Mouse (Mus musculus): ENCODE measurements around the gene Sema5a. TPM values are rescaled to one million over a fixed set of nuclear protein-coding genes. Genes with fewer than 3 reads are reported as not detected.

Sema5a gene
- polyA plus RNA-seq, 1 experiment from 2014 or later = 28.3 TPM

GRCm38 (mm10) chr15:32517954-32518353 lies 273.3 kb downstream of the Sema5a start:
- Histone ChIP-seq H3K4me3 (no peak overlapping the region), H3K9ac (no peak overlapping the region), H3K4me1 (0 out of 2 replicates have a peak, but pooled peaks cover 2% of the 10 kb centered on the region), H3K27me3 (no peaks in the 10 kb centered on the region), H3K36me3 (no peaks in the 10 kb centered on the region), H3K4me2 (replicated peaks) (no peak overlapping the region), H3K27ac (no peak overlapping the region), H3K9me3 (no peaks in the 10 kb centered on the region)
- 62% methylated on average over 2 of the region's 2 CpGs for WGBS
- no peak for ATAC-seq (ENCODE audit: insufficient number of reproducible peaks, insufficient read depth, low FRiP score, low TSS enrichment)

- no peaks in the 10 kb centered on the region for H3K36me3 ChIP-seq
- no peak for ATAC-seq (ENCODE audit: insufficient number of reproducible peaks, insufficient read depth, low FRiP score, low TSS enrichment)
- H3K27me3 ChIP-seq = no peaks in the 10 kb centered on the region
- no peak overlapping the region for H3K4me3 ChIP-seq
- 52% methylated on average over 3 of the region's 3 CpGs for WGBS
- no peak overlapping the region for H3K27ac ChIP-seq
- H3K9ac ChIP-seq = no peak overlapping the region
- no peaks in the 10 kb centered on the region for H3K9me3 ChIP-seq
- H3K4me1 ChIP-seq = peaks cover 7% of the 10 kb centered on the region; the same call in 1 of the 2 replicates
- no peak overlapping the region for H3K4me2 ChIP-seq (replicated peaks)
Measured at GRCm38 (mm10) chr15:32532539-32532938, 287.9 kb downstream of the Sema5a start.

GRCm38 (mm10) chr15:32533541-32534080 lies 289.0 kb downstream of the Sema5a start:
- no peaks in the 10 kb centered on the region for H3K36me3 ChIP-seq
- no peak overlapping the region for H3K9ac ChIP-seq
- H3K27me3 ChIP-seq = no peaks in the 10 kb centered on the region
- H3K4me2 ChIP-seq (replicated peaks) = no peak overlapping the region
- H3K4me1 ChIP-seq = peaks cover 7% of the 10 kb centered on the region; the same call in 1 of the 2 replicates
- no peak overlapping the region for H3K27ac ChIP-seq
- no peak overlapping the region for H3K4me3 ChIP-seq
- WGBS = 50% methylated on average over 1 of the region's 1 CpGs
- H3K9me3 ChIP-seq = no peaks in the 10 kb centered on the region
- ATAC-seq (ENCODE audit: insufficient number of reproducible peaks, insufficient read depth, low FRiP score, low TSS enrichment) = no peak

- no peak for ATAC-seq (ENCODE audit: insufficient number of reproducible peaks, insufficient read depth, low FRiP score, low TSS enrichment)
- Histone ChIP-seq H3K9me3 (no peaks in the 10 kb centered on the region), H3K4me2 (replicated peaks) (no peak overlapping the region), H3K4me1 (peaks cover 7% of the 10 kb centered on the region; the same call in 1 of the 2 replicates), H3K27ac (no peak overlapping the region), H3K36me3 (no peaks in the 10 kb centered on the region), H3K9ac (no peak overlapping the region), H3K4me3 (no peak overlapping the region), H3K27me3 (no peaks in the 10 kb centered on the region)
- WGBS = 74% methylated on average over 6 of the region's 6 CpGs
Measured at GRCm38 (mm10) chr15:32536755-32537503, 292.3 kb downstream of the Sema5a start.

- Histone ChIP-seq H3K9ac (no peak overlapping the region), H3K9me3 (no peaks in the 10 kb centered on the region), H3K27me3 (no peaks in the 10 kb centered on the region), H3K27ac (no peak overlapping the region), H3K4me2 (replicated peaks) (no peak overlapping the region), H3K36me3 (no peaks in the 10 kb centered on the region), H3K4me3 (no peak overlapping the region), H3K4me1 (peaks cover 6% of the 10 kb centered on the region; the same call in 1 of the 2 replicates)
- WGBS = 75% methylated on average over 2 of the region's 2 CpGs
- ATAC-seq (ENCODE audit: insufficient number of reproducible peaks, insufficient read depth, low FRiP score, low TSS enrichment) = no peak
Measured at GRCm38 (mm10) chr15:32537504-32537792, 292.8 kb downstream of the Sema5a start.

- no peak overlapping the region for H3K27ac ChIP-seq
- H3K9me3 ChIP-seq = no peaks in the 10 kb centered on the region
- H3K9ac ChIP-seq = no peak overlapping the region
- peaks cover 3% of the 10 kb centered on the region; the same call in 1 of the 2 replicates for H3K4me1 ChIP-seq
- WGBS = 80% methylated on average over 3 of the region's 3 CpGs
- no peaks in the 10 kb centered on the region for H3K36me3 ChIP-seq
- no peak overlapping the region for H3K4me3 ChIP-seq
- ATAC-seq (ENCODE audit: insufficient number of reproducible peaks, insufficient read depth, low FRiP score, low TSS enrichment) = no peak
- no peaks in the 10 kb centered on the region for H3K27me3 ChIP-seq
- no peak overlapping the region for H3K4me2 ChIP-seq (replicated peaks)
Measured at GRCm38 (mm10) chr15:32538092-32538491, 293.5 kb downstream of the Sema5a start.

GRCm38 (mm10) chr15:32542746-32543145 lies 298.1 kb downstream of the Sema5a start:
- H3K9me3 ChIP-seq = no peaks in the 10 kb centered on the region
- H3K9ac ChIP-seq = no peak overlapping the region
- no peaks in the 10 kb centered on the region for H3K4me1 ChIP-seq
- no peaks in the 10 kb centered on the region for H3K27me3 ChIP-seq
- H3K4me3 ChIP-seq = no peak overlapping the region
- no peak overlapping the region for H3K27ac ChIP-seq
- no peak overlapping the region for H3K4me2 ChIP-seq (replicated peaks)
- H3K36me3 ChIP-seq = no peaks in the 10 kb centered on the region
- 79% methylated on average over 1 of the region's 1 CpGs for WGBS
- ATAC-seq (ENCODE audit: insufficient number of reproducible peaks, insufficient read depth, low FRiP score, low TSS enrichment) = no peak

GRCm38 (mm10) chr15:32543181-32543580 lies 298.6 kb downstream of the Sema5a start:
- no peak overlapping the region for H3K9ac ChIP-seq
- no peaks in the 10 kb centered on the region for H3K36me3 ChIP-seq
- 83% methylated on average over 3 of the region's 3 CpGs for WGBS
- H3K27ac ChIP-seq = no peak overlapping the region
- H3K4me2 ChIP-seq (replicated peaks) = no peak overlapping the region
- no peaks in the 10 kb centered on the region for H3K27me3 ChIP-seq
- H3K4me1 ChIP-seq = no peaks in the 10 kb centered on the region
- H3K4me3 ChIP-seq = no peak overlapping the region
- H3K9me3 ChIP-seq = no peaks in the 10 kb centered on the region
- no peak for ATAC-seq (ENCODE audit: insufficient number of reproducible peaks, insufficient read depth, low FRiP score, low TSS enrichment)

- no peak for ATAC-seq (ENCODE audit: insufficient number of reproducible peaks, insufficient read depth, low FRiP score, low TSS enrichment)
- Histone ChIP-seq H3K4me2 (replicated peaks) (no peak overlapping the region), H3K36me3 (peaks cover 4% of the 10 kb centered on the region; the same call in 1 of the 2 replicates), H3K4me3 (no peak overlapping the region), H3K9me3 (no peaks in the 10 kb centered on the region), H3K4me1 (no peaks in the 10 kb centered on the region), H3K27me3 (no peaks in the 10 kb centered on the region), H3K27ac (no peak overlapping the region), H3K9ac (no peak overlapping the region)
- 47% methylated on average over 3 of the region's 3 CpGs for WGBS
Measured at GRCm38 (mm10) chr15:32545455-32545854, 300.8 kb downstream of the Sema5a start.

- Histone ChIP-seq H3K27me3 (no peaks in the 10 kb centered on the region), H3K27ac (no peak overlapping the region), H3K9me3 (no peaks in the 10 kb centered on the region), H3K9ac (no peak overlapping the region), H3K4me2 (replicated peaks) (no peak overlapping the region), H3K4me1 (no peaks in the 10 kb centered on the region), H3K4me3 (no peak overlapping the region), H3K36me3 (peaks cover 4% of the 10 kb centered on the region; the same call in 1 of the 2 replicates)
- WGBS = 83% methylated on average over 7 of the region's 7 CpGs
- ATAC-seq (ENCODE audit: insufficient number of reproducible peaks, insufficient read depth, low FRiP score, low TSS enrichment) = no peak
Measured at GRCm38 (mm10) chr15:32546746-32547145, 302.1 kb downstream of the Sema5a start.

- H3K27ac ChIP-seq = no peak overlapping the region
- no peak overlapping the region for H3K4me3 ChIP-seq
- no peaks in the 10 kb centered on the region for H3K36me3 ChIP-seq
- H3K4me2 ChIP-seq (replicated peaks) = no peak overlapping the region
- H3K27me3 ChIP-seq = no peaks in the 10 kb centered on the region
- no peaks in the 10 kb centered on the region for H3K9me3 ChIP-seq
- H3K4me1 ChIP-seq = no peaks in the 10 kb centered on the region
- ATAC-seq (ENCODE audit: insufficient number of reproducible peaks, insufficient read depth, low FRiP score, low TSS enrichment) = no peak
- H3K9ac ChIP-seq = no peak overlapping the region
- 92% methylated on average over 2 of the region's 2 CpGs for WGBS
Measured at GRCm38 (mm10) chr15:32558925-32559324, 314.3 kb downstream of the Sema5a start.

- no peak overlapping the region for H3K4me2 ChIP-seq (replicated peaks)
- H3K27me3 ChIP-seq = no peaks in the 10 kb centered on the region
- no peaks in the 10 kb centered on the region for H3K36me3 ChIP-seq
- H3K4me3 ChIP-seq = no peak overlapping the region
- H3K4me1 ChIP-seq = no peaks in the 10 kb centered on the region
- no peak for ATAC-seq (ENCODE audit: insufficient number of reproducible peaks, insufficient read depth, low FRiP score, low TSS enrichment)
- H3K9ac ChIP-seq = no peak overlapping the region
- no peak overlapping the region for H3K27ac ChIP-seq
- 50% methylated on average over 6 of the region's 6 CpGs for WGBS
- H3K9me3 ChIP-seq = no peaks in the 10 kb centered on the region
Measured at GRCm38 (mm10) chr15:32562600-32562999, 318.0 kb downstream of the Sema5a start.

Measured in embryonic facial prominence, embryonic 12.5 days (tissue).